Mouse (Mus musculus): ENCODE results near the gene Nme9. TPM values are rescaled to one million over a fixed set of nuclear protein-coding genes. Genes with fewer than 3 reads are reported as not detected.
A peak's percentile ranks its signal among the peaks of the same experiment; 100 is the strongest.

Nme9 gene
- total and polyA plus RNA-seq, 3 experiments = not detected

GRCm38 (mm10) chr9:99483191-99483590 lies 31.9 kb downstream of the Nme9 start:
- peak; percentile 62 for DNase-seq

GRCm38 (mm10) chr9:99484632-99485031 lies 33.4 kb downstream of the Nme9 start:
- DNase-seq = no peak

GRCm38 (mm10) chr9:99485144-99485543 lies 33.9 kb downstream of the Nme9 start:
- no peak for DNase-seq

GRCm38 (mm10) chr9:99487126-99487695 lies 35.9 kb downstream of the Nme9 start:
- DNase-seq = peak; percentile 70

- no peak for DNase-seq
These were observed 36.6 kb downstream of the Nme9 start for GRCm38 (mm10) chr9:99487841-99488240.

GRCm38 (mm10) chr9:99491050-99491449 lies 39.8 kb downstream of the Nme9 start:
- DNase-seq = no peak

GRCm38 (mm10) chr9:99492634-99493200 lies 41.4 kb downstream of the Nme9 start:
- DNase-seq = no peak

- DNase-seq = peak; percentile 75
These were observed 48.1 kb downstream of the Nme9 start for GRCm38 (mm10) chr9:99499336-99499735.

GRCm38 (mm10) chr9:99505875-99506274 lies 54.6 kb downstream of the Nme9 start:
- no peak for DNase-seq

Other genes with a start within 250 kb of the Nme9 start
- not detected for gene Faiml, start 214.2 kb upstream of the Nme9 start, total RNA-seq (2021)
- not detected in 2 replicates for gene Faiml, start 214.2 kb upstream of the Nme9 start, polyA plus RNA-seq (2012; rRNA removed)
- 10 to 100 TPM in 1 of 2 experiments, 1 to 10 TPM in 1; 8.0 to 11.2 TPM for gene Cep70, start 208.1 kb upstream of the Nme9 start, total RNA-seq (2021)
- 0.86 and 1.3 TPM in 2 replicates for gene Cep70, start 208.1 kb upstream of the Nme9 start, polyA plus RNA-seq (2012; rRNA removed)
- under 1 TPM; 0.29 to 0.90 TPM for gene Esyt3, start 92.9 kb upstream of the Nme9 start, total RNA-seq (2021)
- gene Esyt3, start 92.9 kb upstream of the Nme9 start, polyA plus RNA-seq (2012; rRNA removed) = 0.30 and 0.50 TPM in 2 replicates
- 10 to 100 TPM; 61.0 to 61.1 TPM for gene Mras, start 14.1 kb upstream of the Nme9 start, total RNA-seq (2021)
- 31.4 and 33.1 TPM in 2 replicates for gene Mras, start 14.1 kb upstream of the Nme9 start, polyA plus RNA-seq (2012; rRNA removed)
- gene Armc8, start 117.4 kb downstream of the Nme9 start, total RNA-seq (2021) = 10 to 100 TPM; 25.3 to 33.5 TPM
- 7.9 and 8.8 TPM in 2 replicates for gene Armc8, start 117.4 kb downstream of the Nme9 start, polyA plus RNA-seq (2012; rRNA removed)
- 10 to 100 TPM; 12.9 to 13.9 TPM for gene Dbr1, start 124.3 kb downstream of the Nme9 start, total RNA-seq (2021)
- gene Dbr1, start 124.3 kb downstream of the Nme9 start, polyA plus RNA-seq (2012; rRNA removed) = 9.9 and 11.9 TPM in 2 replicates
- not detected for gene A4gnt, start 161.0 kb downstream of the Nme9 start, total RNA-seq (2021)
- gene A4gnt, start 161.0 kb downstream of the Nme9 start, polyA plus RNA-seq (2012; rRNA removed) = not detected in 2 replicates
- gene Dzip1l, start 178.0 kb downstream of the Nme9 start, total RNA-seq (2021) = 1 to 10 TPM; 3.7 to 6.8 TPM
- 2.5 and 4.0 TPM in 2 replicates for gene Dzip1l, start 178.0 kb downstream of the Nme9 start, polyA plus RNA-seq (2012; rRNA removed)